Mouse (Mus musculus) limb, embryonic 11.5 days (tissue): Measurements from ENCODE around the gene Slc15a4. TPM values are rescaled to one million over a fixed set of nuclear protein-coding genes. Genes with fewer than 3 reads are reported as not detected.

Experiments used
- ATAC-seq: fragments of 200-750 bp; cut with Nextera tagmentation; 2 replicates; pipeline ENCODE4 v1.8.0; 2017; ENCODE audit warnings: low read depth; ENCODE audit not compliant: insufficient number of reproducible peaks, low FRiP score, low TSS enrichment
- DNase-seq: peaks from one replicate; pipeline ENCODE4 v3.0.0-alpha.2; 2015; ENCODE audit warnings: low spot score
- H3K27ac ChIP-seq: fragments of 300-500 bp; sonication (generic); replicated peaks from 2 replicates; pipeline ENCODE4 v1.5.1; 2014; ENCODE audit warnings: low read depth, mild to moderate bottlenecking, low read length
- H3K27me3 ChIP-seq: fragments of 300-500 bp; sonication (generic); 2 replicates; pipeline ENCODE4 v1.6.1; 2014; ENCODE audit warnings: mild to moderate bottlenecking, low read length, mixed read lengths; ENCODE audit not compliant: control insufficient read depth, insufficient read depth
- H3K36me3 ChIP-seq: fragments of 300-500 bp; sonication (generic); 2 replicates; pipeline ENCODE4 v1.6.1; 2014; ENCODE audit warnings: mild to moderate bottlenecking, low read length, moderate library complexity, mixed read lengths; ENCODE audit not compliant: control insufficient read depth, insufficient read depth
- H3K4me1 ChIP-seq: fragments of 300-500 bp; sonication (generic); 2 replicates; pipeline ENCODE4 v1.6.1; 2014; ENCODE audit warnings: low read length, mixed read lengths; ENCODE audit not compliant: control insufficient read depth, insufficient read depth
- H3K4me2 ChIP-seq: fragments of 300-500 bp; sonication (generic); 2 replicates; pipeline ENCODE4 v1.6.1; 2014; ENCODE audit warnings: low read depth, mild to moderate bottlenecking, moderate library complexity; ENCODE audit not compliant: severe bottlenecking
- H3K4me3 ChIP-seq: fragments of 300-500 bp; sonication (generic); 2 replicates; pipeline ENCODE4 v1.5.1; 2014; ENCODE audit warnings: low read depth, low read length
- H3K9ac ChIP-seq: fragments of 300-500 bp; sonication (generic); 2 replicates; pipeline ENCODE4 v1.6.1; 2014; ENCODE audit warnings: mild to moderate bottlenecking, low read length
- H3K9me3 ChIP-seq: fragments of 300-500 bp; sonication (generic); 2 replicates; pipeline ENCODE4 v1.6.1; 2016; ENCODE audit warnings: low read length; ENCODE audit not compliant: control insufficient read depth
- WGBS: fragments of 180-500 bp; shearing (Covaris S2); extraction: QIAGEN DNeasy Blood & Tissue Kit; methylation state at CpG from one replicate; pipeline ENCODE4 v1.1.7; 2014; 5-methylcytosine and 5-hydroxymethylcytosine counted together
- polyA plus RNA-seq: library from polyadenylated mRNA; unstranded; fragments of >200 nt; fragmentation: Nextera tagmentation; extraction: Ambion mirVana; gene quantifications from 2 replicates; pipeline ENCODE4 v1.2.1, GENCODE M21; 2014

The Slc15a4 gene
- polyA plus RNA-seq, 1 experiment from 2014 or later = 22.4 TPM

DNA sequence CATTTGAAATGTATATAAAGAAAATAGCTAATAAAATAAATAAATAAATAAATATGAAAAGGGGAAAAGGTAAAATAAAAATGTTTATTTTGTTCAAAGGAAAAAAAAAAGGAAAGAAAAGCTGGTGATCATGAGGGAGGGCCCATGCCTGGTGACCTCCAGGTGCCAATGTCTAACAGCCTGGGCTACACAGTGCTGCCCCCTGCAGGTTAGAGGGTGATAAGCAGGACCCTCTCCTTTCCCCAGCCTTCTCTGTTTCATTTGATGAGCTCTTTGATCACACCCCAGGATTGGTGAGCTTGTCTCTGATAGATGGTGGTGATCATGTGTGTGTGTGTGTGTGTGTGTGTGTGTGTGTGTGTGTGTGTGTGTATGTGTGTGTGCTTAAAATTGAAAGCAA is 16.4 kb upstream of the Slc15a4 start:
- ATAC-seq (no peak), DNase-seq (peak; percentile 33)
- Histone ChIP-seq H3K36me3 (no peaks in the 10 kb centered on the region), H3K27ac (no peak overlapping the region), H3K9me3 (no peaks in the 10 kb centered on the region; the same call in 1 of the 2 replicates), H3K27me3 (no peaks in the 10 kb centered on the region), H3K4me3 (no peak overlapping the region), H3K4me1 (no peaks in the 10 kb centered on the region), H3K9ac (no peak overlapping the region), H3K4me2 (no peak overlapping the region)

DNA sequence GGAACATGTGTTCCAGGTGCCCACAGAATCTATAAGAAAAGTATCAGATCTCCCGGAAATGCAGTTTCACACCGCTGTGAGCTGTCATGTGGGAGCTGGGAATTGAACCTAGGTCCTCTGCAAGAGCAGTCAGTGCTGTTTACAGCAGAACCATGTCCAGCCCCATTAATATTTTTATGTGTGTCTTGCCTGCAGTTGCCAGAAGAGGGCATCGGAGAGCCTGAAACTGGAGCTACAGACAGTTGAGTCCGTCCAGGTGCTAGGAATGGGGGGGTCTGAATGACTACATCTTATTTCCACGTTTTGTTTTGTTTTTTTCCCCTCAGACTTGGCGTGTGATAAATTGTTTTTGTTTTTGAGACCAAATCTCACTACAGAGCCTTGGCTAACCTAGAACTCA is 15.3 kb upstream of the Slc15a4 start:
- no peak overlapping the region for H3K4me3 ChIP-seq
- H3K36me3 ChIP-seq = no peaks in the 10 kb centered on the region
- no peak overlapping the region for H3K27ac ChIP-seq
- H3K27me3 ChIP-seq = no peaks in the 10 kb centered on the region
- no peaks in the 10 kb centered on the region for H3K4me1 ChIP-seq
- H3K9ac ChIP-seq = no peak overlapping the region
- H3K9me3 ChIP-seq = no peaks in the 10 kb centered on the region; the same call in 1 of the 2 replicates
- H3K4me2 ChIP-seq = no peak overlapping the region
- WGBS = 77% methylated on average over 6 of the region's 6 CpGs
- peak; percentile 53 for DNase-seq
- no peak for ATAC-seq

DNA sequence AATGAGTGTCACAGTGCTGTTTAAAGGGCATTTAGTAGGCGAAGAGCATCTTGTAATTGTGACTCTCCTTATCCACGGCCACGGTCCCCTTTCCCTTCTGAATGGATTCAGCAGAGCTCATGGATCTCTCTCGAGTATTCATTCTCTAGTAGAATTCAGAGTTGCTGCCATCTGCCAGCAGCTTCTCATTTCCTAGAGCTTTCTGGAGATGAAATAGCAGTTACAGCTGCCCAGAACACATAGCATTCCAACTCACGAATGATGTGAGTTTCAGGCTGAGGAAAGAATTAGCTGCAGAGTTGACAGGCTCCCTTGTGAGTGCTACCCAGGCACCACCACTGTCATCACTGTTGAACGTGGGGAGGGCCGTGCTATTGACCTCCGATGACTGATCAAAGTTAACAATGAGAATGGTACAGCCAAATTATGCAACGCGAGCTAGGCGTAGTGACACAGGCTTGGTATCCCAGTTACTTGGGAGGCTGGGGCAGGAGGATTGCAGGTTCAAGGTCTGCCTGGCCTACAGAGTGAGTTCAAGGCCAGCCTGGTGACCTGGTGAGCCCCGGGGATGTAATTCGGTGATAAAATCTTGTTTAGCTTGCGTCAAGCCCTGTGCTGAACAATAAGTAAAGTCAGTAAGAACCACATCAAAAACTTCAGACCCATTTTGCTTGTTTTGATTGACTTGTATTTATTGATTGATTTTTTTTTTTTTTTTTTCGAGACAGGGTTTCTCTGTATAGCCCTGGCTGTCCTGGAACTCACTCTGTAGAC is 8.7 kb upstream of the Slc15a4 start:
- no peak overlapping the region for H3K27ac ChIP-seq
- no peaks in the 10 kb centered on the region for H3K27me3 ChIP-seq
- H3K9me3 ChIP-seq = no peaks in the 10 kb centered on the region; the same call in 1 of the 2 replicates
- ATAC-seq = no peak
- no peaks in the 10 kb centered on the region for H3K4me1 ChIP-seq
- no peak overlapping the region for H3K9ac ChIP-seq
- H3K4me3 ChIP-seq = no peak overlapping the region
- 93% methylated on average over 15 of the region's 15 CpGs for WGBS
- no peak for DNase-seq
- no peak overlapping the region for H3K4me2 ChIP-seq
- no peaks in the 10 kb centered on the region for H3K36me3 ChIP-seq

DNA sequence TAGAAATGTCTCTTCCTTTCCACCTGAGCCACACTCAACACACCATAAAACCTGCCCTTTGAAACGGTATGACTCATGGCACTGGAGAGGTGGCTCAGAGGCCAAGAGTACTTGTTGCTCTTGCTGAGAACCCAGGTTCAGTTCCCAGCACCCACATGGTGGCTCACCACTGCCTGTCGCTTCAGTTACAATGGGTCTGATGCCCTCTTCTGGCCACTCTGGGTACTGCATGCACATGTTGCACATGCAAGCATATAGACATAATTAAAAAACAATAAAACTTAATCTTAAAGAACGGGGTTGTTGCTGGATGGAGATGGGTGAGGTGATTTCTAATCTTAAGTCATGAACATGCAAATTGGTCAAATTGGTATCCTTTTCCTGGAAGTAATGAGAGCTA is 7.7 kb upstream of the Slc15a4 start:
- no peak overlapping the region for H3K9ac ChIP-seq
- no peaks in the 10 kb centered on the region for H3K36me3 ChIP-seq
- ATAC-seq (no peak), DNase-seq (no peak)
- WGBS = 88% methylated on average over 3 of the region's 3 CpGs
- no peak overlapping the region for H3K4me3 ChIP-seq
- no peaks in the 10 kb centered on the region for H3K4me1 ChIP-seq
- H3K9me3 ChIP-seq = no peaks in the 10 kb centered on the region; the same call in 1 of the 2 replicates
- H3K27ac ChIP-seq = no peak overlapping the region
- no peak overlapping the region for H3K4me2 ChIP-seq
- H3K27me3 ChIP-seq = no peaks in the 10 kb centered on the region

DNA sequence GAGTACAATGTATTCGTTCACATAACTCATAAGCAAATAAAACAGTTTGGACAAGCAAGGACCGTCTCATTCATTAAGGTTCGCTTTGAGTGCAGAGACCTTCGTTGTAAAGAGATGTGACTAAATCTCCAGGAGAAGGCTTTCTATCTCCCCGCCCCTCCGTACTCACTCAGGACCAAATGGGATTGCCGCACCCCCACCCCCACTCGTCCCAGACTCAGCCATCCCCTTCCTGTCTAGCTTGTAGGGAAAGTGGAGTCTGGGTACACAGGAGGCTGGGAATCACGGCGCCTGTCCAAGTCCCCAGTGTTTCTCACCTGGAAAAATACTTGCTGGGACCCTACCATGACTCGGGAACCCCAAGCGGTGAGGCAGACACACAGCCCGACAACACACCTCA is 6.9 kb upstream of the Slc15a4 start:
- DNase-seq (no peak), ATAC-seq (no peak)
- Histone ChIP-seq H3K36me3 (no peaks in the 10 kb centered on the region), H3K27me3 (no peaks in the 10 kb centered on the region), H3K4me3 (no peak overlapping the region), H3K9ac (no peak overlapping the region), H3K9me3 (no peaks in the 10 kb centered on the region; the same call in 1 of the 2 replicates), H3K4me1 (no peaks in the 10 kb centered on the region), H3K4me2 (no peak overlapping the region), H3K27ac (no peak overlapping the region)
- 94% methylated on average over 13 of the region's 13 CpGs for WGBS

DNA sequence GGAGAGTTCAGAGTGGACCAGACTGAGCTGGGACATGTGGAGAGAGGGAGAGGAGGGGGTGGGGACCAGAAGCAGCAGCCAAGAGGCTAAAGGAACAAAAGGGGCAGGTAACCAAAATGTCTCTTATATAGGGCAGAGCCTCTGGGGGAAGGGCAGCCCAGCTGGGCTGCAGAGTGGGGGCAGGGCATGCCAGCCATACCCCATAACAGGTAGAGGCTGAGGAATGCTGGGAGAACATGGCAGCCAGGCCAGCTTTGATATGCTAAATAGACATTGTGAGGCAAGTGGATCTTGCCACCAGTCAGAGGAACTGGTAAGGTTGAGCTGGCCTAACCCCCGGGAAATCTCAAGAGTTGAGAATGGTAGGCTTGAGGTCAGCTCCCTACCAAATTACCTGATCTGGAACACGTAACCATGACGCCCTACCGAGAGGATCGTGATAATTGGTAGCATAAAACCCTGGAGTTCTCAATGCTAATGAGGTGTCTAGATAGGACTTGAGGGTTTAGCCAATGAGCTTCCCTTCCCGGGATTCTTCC is 6.4 kb upstream of the Slc15a4 start:
- DNase-seq (no peak), ATAC-seq (no peak)
- no peaks in the 10 kb centered on the region for H3K27me3 ChIP-seq
- H3K27ac ChIP-seq = no peak overlapping the region
- no peak overlapping the region for H3K4me3 ChIP-seq
- no peak overlapping the region for H3K9ac ChIP-seq
- no peaks in the 10 kb centered on the region for H3K4me1 ChIP-seq
- no peaks in the 10 kb centered on the region for H3K36me3 ChIP-seq
- no peak overlapping the region for H3K4me2 ChIP-seq
- no peaks in the 10 kb centered on the region; the same call in 1 of the 2 replicates for H3K9me3 ChIP-seq
- 78% methylated on average over 6 of the region's 6 CpGs for WGBS

DNA sequence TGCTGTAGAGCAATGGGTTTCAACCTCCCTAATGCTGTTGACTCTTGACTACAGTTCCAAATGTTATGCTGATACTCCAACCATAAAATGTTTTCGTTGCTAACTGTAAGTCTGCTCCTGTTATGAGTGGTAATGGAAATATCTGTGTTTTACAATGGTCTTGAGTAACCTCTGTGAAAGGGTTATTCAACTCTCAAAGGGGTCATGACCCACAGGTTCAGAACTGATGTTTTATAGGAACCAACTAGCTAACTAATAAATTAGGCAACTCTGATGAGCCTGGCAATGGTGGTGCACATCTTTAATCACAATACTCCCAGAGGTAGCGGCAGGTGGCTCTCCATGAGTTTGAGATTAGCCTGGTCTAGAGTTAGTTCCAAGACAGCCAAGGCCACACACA is 5.5 kb upstream of the Slc15a4 start:
- Histone ChIP-seq H3K4me1 (no peaks in the 10 kb centered on the region), H3K36me3 (no peaks in the 10 kb centered on the region), H3K9ac (no peak overlapping the region), H3K27ac (no peak overlapping the region), H3K27me3 (no peaks in the 10 kb centered on the region), H3K4me3 (no peak overlapping the region), H3K4me2 (no peak overlapping the region), H3K9me3 (no peaks in the 10 kb centered on the region; the same call in 1 of the 2 replicates)
- DNase-seq = no peak
- WGBS = 78% methylated on average over 2 of the region's 2 CpGs
- ATAC-seq = no peak

DNA sequence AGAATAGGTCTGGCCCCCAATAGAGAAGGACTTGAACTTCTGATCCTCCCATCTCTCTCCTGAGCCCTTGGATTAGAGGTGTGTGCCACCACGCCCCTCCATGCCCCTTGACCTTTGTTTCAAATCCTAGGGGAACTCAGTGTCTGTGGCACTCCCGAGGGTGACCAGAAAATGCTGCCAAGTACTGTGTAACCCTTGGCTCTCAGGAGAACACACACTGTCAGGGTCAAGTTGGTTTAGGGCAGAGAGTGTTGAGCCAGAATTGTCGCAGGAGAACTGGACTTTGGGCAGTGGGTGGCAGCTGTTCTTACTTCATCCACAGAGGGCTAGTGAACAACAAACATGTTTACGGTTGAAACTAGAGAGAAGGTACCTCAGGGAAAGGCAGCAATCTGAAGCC is 4.9 kb upstream of the Slc15a4 start:
- Histone ChIP-seq H3K4me1 (no peaks in the 10 kb centered on the region), H3K9ac (no peak overlapping the region), H3K4me2 (no peak overlapping the region), H3K27me3 (no peaks in the 10 kb centered on the region), H3K4me3 (no peak overlapping the region), H3K9me3 (no peaks in the 10 kb centered on the region; the same call in 1 of the 2 replicates), H3K27ac (no peak overlapping the region), H3K36me3 (no peaks in the 10 kb centered on the region)
- WGBS = 76% methylated on average over 4 of the region's 4 CpGs
- ATAC-seq = no peak
- DNase-seq = no peak
